Mouse (Mus musculus) intestine, postnatal 0 days (tissue): ENCODE measurements around the gene Nupl1. TPM values are rescaled to one million over a fixed set of nuclear protein-coding genes. Genes with fewer than 3 reads are reported as not detected.

Experiments
- ATAC-seq: fragments of 200-750 bp; cut with Nextera tagmentation; 2 replicates; pipeline ENCODE4 v1.8.0; 2017; ENCODE audit warnings: mild to moderate bottlenecking, moderate TSS enrichment, moderate library complexity
- H3K27ac ChIP-seq: fragments of 300-500 bp; sonication (generic); 2 replicates; pipeline ENCODE4 v1.5.1; 2014; ENCODE audit warnings: mild to moderate bottlenecking, low read depth, low read length, moderate library complexity
- H3K27me3 ChIP-seq: fragments of 300-500 bp; sonication (generic); replicated peaks from 2 replicates; pipeline ENCODE4 v1.6.1; 2014; ENCODE audit warnings: low read length, mixed read lengths; ENCODE audit not compliant: control insufficient read depth, insufficient read depth
- H3K36me3 ChIP-seq: fragments of 300-500 bp; sonication (generic); 2 replicates; pipeline ENCODE4 v1.6.1; 2014; ENCODE audit warnings: mild to moderate bottlenecking, moderate library complexity; ENCODE audit not compliant: control insufficient read depth, insufficient read depth
- H3K4me1 ChIP-seq: fragments of 300-500 bp; sonication (generic); replicated peaks from 2 replicates; pipeline ENCODE4 v1.6.1; 2014; ENCODE audit warnings: antibody characterized with exemption, low read length, mixed read lengths; ENCODE audit not compliant: control insufficient read depth, insufficient read depth
- H3K4me2 ChIP-seq: fragments of 300-500 bp; sonication (generic); replicated peaks from 2 replicates; pipeline ENCODE4 v1.6.1; 2014; ENCODE audit warnings: low read depth, mild to moderate bottlenecking, moderate library complexity
- H3K4me3 ChIP-seq: fragments of 300-500 bp; sonication (generic); 2 replicates; pipeline ENCODE4 v1.5.1; 2014; ENCODE audit warnings: low read depth, low read length
- H3K9ac ChIP-seq: fragments of 300-500 bp; sonication (generic); 2 replicates; pipeline ENCODE4 v1.6.1; 2014; ENCODE audit warnings: mild to moderate bottlenecking, low read depth, low read length
- H3K9me3 ChIP-seq: fragments of 300-500 bp; sonication (generic); 2 replicates; pipeline ENCODE4 v1.6.1; 2016; ENCODE audit warnings: mixed run types; ENCODE audit not compliant: control insufficient read depth
- CTCF ChIP-seq: sonication (generic); IDR thresholded peaks from 2 replicates; pipeline ENCODE4 v1.5.1; 2016; ENCODE audit warnings: low read depth, mild to moderate bottlenecking, control low read depth, antibody characterized with exemption, moderate library complexity
- WGBS: fragments of 180-500 bp; shearing (Covaris S2); extraction: QIAGEN DNeasy Blood & Tissue Kit; methylation state at CpG from one replicate; pipeline ENCODE4 v1.1.7; 2014; 5-methylcytosine and 5-hydroxymethylcytosine counted together
- polyA plus RNA-seq: library from polyadenylated mRNA; unstranded; fragments of >200 nt; fragmentation: Nextera tagmentation; extraction: Ambion mirVana; gene quantifications from 2 replicates; pipeline ENCODE4 v1.2.1, GENCODE M21; 2015

The Nupl1 gene
- polyA plus RNA-seq, 1 experiment from 2014 or later: not detected

- no peak overlapping the region for H3K27ac ChIP-seq
These were observed 24.4 kb upstream of the Nupl1 start for GRCm38 (mm10) chr14:60275301-60276276.

GRCm38 (mm10) chr14:60273346-60273745, 22.1 kb upstream of the Nupl1 start:
- Histone ChIP-seq H3K9me3 (no peaks in the 10 kb centered on the region), H3K4me1 (no peaks in the 10 kb centered on the region), H3K27ac (no peak overlapping the region), H3K27me3 (no peaks in the 10 kb centered on the region), H3K9ac (no peak overlapping the region), H3K4me2 (no peak overlapping the region), H3K4me3 (no peak overlapping the region), H3K36me3 (no peaks in the 10 kb centered on the region)
- no peak for ATAC-seq
- 72% methylated on average over 6 of the region's 6 CpGs for WGBS
- TF ChIP-seq CTCF: no peak

More at GRCm38 (mm10) chr14:60275301-60276276, 24.4 kb upstream of the Nupl1 start:
- WGBS: 59% methylated on average over 7 of the region's 7 CpGs
- H3K4me3 ChIP-seq: no peak overlapping the region
- no peaks in the 10 kb centered on the region for H3K27me3 ChIP-seq
- H3K36me3 ChIP-seq: peaks cover 12% of the 10 kb centered on the region
- no peaks in the 10 kb centered on the region for H3K9me3 ChIP-seq
- peak; percentile 78; the same call in 1 of the 2 replicates for ATAC-seq
- H3K4me1 ChIP-seq: no peaks in the 10 kb centered on the region
- no peak for TF ChIP-seq CTCF
- no peak overlapping the region for H3K9ac ChIP-seq
- H3K4me2 ChIP-seq: no peak overlapping the region

GRCm38 (mm10) chr14:60269333-60269732, 18.1 kb upstream of the Nupl1 start:
- Histone ChIP-seq H3K27ac (no peak overlapping the region), H3K9ac (no peak overlapping the region), H3K36me3 (no peaks in the 10 kb centered on the region), H3K4me2 (no peak overlapping the region), H3K4me3 (no peak overlapping the region), H3K4me1 (no peaks in the 10 kb centered on the region), H3K27me3 (no peaks in the 10 kb centered on the region), H3K9me3 (no peaks in the 10 kb centered on the region)
- no peak for ATAC-seq
- TF ChIP-seq CTCF: no peak
- WGBS: 83% methylated on average over 6 of the region's 6 CpGs

GRCm38 (mm10) chr14:60264990-60265876, 14.0 kb upstream of the Nupl1 start, which contains the start of gene Mtmr6:
Mtmr6 (plus strand) TSS chr14:60265228.
- under 1% methylated on average over 51 of the region's 51 CpGs for WGBS
- Histone ChIP-seq H3K4me1 (no peaks in the 10 kb centered on the region), H3K4me3 (peak within 1 kb of the TSS; percentile 86), H3K9ac (peak within 1 kb of the TSS; percentile 80), H3K4me2 (peak within 1 kb of the TSS; percentile 78), H3K27ac (peak within 1 kb of the TSS; percentile 66; the same call in 1 of the 2 replicates), H3K36me3 (no peaks in the 10 kb centered on the region), H3K9me3 (no peaks in the 10 kb centered on the region), H3K27me3 (no peaks in the 10 kb centered on the region)
- peak; percentile 98 for ATAC-seq
- TF ChIP-seq CTCF: peak; percentile 99

- Histone ChIP-seq H3K4me3 (no peak overlapping the region), H3K9ac (no peak overlapping the region), H3K27ac (no peak overlapping the region), H3K27me3 (no peaks in the 10 kb centered on the region), H3K4me1 (no peaks in the 10 kb centered on the region), H3K9me3 (no peaks in the 10 kb centered on the region), H3K4me2 (0 out of 2 replicates have a peak overlapping the region, but pooled peaks have one; percentile 3), H3K36me3 (no peaks in the 10 kb centered on the region)
- 27% methylated on average over 7 of the region's 7 CpGs for WGBS
- no peak for ATAC-seq
- TF ChIP-seq CTCF: no peak
These were observed 11.1 kb upstream of the Nupl1 start for GRCm38 (mm10) chr14:60262316-60262715.

GRCm38 (mm10) chr14:60257851-60258250, 6.6 kb upstream of the Nupl1 start:
- no peak for ATAC-seq
- TF ChIP-seq CTCF: no peak
- Histone ChIP-seq H3K4me2 (no peak overlapping the region), H3K27ac (no peak overlapping the region), H3K9me3 (no peaks in the 10 kb centered on the region), H3K4me1 (no peaks in the 10 kb centered on the region), H3K4me3 (no peak overlapping the region), H3K36me3 (no peaks in the 10 kb centered on the region), H3K27me3 (no peaks in the 10 kb centered on the region), H3K9ac (no peak overlapping the region)
- WGBS: 86% methylated on average over 1 of the region's 1 CpGs
